Mouse (Mus musculus) monocyte, adult 2 months (primary cell): ENCODE measurements around the gene Bahd1.

Experiments
- DNase-seq, 2 experiments: peaks; one replicate each; pipeline ENCODE4 v3.0.0; 2022; ENCODE audit warnings: low spot score in 2 of 2, low read depth in 1 of 2

Gene Bahd1

GRCm38 (mm10) chr2:118926998-118927739 lies 27.0 kb downstream of the Bahd1 start:
- DNase-seq = no peak

GRCm38 (mm10) chr2:118941341-118941740 lies 41.2 kb downstream of the Bahd1 start:
- DNase-seq = no peak

GRCm38 (mm10) chr2:118943232-118943631 lies 43.1 kb downstream of the Bahd1 start:
- no peak for DNase-seq

GRCm38 (mm10) chr2:118948818-118949217 lies 48.6 kb downstream of the Bahd1 start:
- no peak for DNase-seq

GRCm38 (mm10) chr2:118949699-118950098 lies 49.5 kb downstream of the Bahd1 start:
- DNase-seq = no peak

- no peak for DNase-seq
Measured at GRCm38 (mm10) chr2:118956497-118956896, 56.3 kb downstream of the Bahd1 start.

- DNase-seq = no peak
Measured at GRCm38 (mm10) chr2:118959644-118960043, 59.5 kb downstream of the Bahd1 start.

- no peak for DNase-seq
Measured at GRCm38 (mm10) chr2:118960413-118960812, 60.2 kb downstream of the Bahd1 start.

GRCm38 (mm10) chr2:118961546-118961945 lies 61.4 kb downstream of the Bahd1 start:
- peak; percentile 58 to 70 for DNase-seq

GRCm38 (mm10) chr2:118963007-118963675 lies 63.0 kb downstream of the Bahd1 start:
- DNase-seq = no peak

- DNase-seq = no peak
Measured at GRCm38 (mm10) chr2:118963676-118964012, 63.5 kb downstream of the Bahd1 start.

- DNase-seq = no peak
Measured at GRCm38 (mm10) chr2:118969585-118970147, 69.5 kb downstream of the Bahd1 start.

- no peak for DNase-seq
Measured at GRCm38 (mm10) chr2:118972048-118972447, 71.9 kb downstream of the Bahd1 start.

- peak; percentile 55 to 76 for DNase-seq
Measured at GRCm38 (mm10) chr2:118972687-118973376, 72.7 kb downstream of the Bahd1 start.
